Mouse (Mus musculus): ENCODE data around the gene Dhrs7b. TPM values are rescaled to one million over a fixed set of nuclear protein-coding genes. Genes with fewer than 3 reads are reported as not detected.

Gene Dhrs7b
- polyA plus RNA-seq (2017; shearing (Covaris generic)): 10 to 100 TPM; 29.4 to 39.9 TPM

DNA sequence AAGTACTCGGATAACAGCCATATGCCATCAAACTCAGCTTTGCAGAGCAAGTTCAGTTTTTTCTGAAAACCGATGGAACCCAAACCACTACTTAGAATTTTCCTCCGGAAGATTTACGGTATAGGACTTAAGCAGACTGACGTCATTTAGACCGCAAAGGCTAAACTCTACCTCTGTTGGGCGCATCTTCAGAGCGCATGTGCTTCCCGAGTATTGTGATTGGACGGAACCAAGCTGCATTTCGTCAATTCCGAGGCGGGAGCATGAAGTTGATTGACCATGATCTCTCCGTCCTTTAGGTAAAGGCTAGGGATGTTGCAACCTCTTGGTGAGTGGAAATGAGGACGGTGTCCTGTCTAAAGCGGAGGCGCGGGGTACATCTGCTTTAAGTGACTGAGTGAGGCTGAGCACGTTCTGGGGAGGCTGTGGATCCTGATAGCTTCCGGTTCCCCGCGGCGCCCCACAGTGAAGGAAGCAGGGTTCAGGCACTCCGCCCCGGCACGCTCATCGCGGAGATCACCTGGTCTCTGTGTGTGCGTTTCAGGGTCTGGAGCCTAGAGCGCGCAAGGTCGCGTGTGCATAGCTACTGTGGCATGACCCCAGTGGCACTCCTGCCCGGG, at the start of gene Dhrs7b:
Dhrs7b (plus strand) TSS at position 199 of the 620 bp plus-strand sequence.

DNA sequence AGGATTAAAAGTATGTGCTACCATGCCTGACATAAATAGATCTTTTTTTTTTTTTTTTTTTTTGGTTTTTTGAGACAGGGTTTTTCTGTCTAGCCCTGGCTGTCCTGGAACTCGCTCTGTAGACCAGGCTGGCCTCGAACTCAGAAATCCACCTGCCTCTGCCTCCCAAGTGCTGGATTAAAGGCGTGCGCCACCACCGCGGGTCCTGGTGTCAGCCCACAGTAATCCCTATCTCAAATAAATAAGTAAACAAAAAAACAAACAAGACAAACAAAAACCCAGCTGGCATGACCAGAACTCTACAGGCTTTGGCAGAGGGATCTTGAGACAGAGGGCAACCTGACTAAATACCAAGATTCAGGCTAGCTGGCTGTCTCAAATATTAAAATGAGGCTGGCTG, 18.8 kb upstream of the Dhrs7b start, which contains the start of gene Shmt1:
Shmt1 (minus strand) TSS at position 101 of the 400 bp plus-strand sequence.

DNA sequence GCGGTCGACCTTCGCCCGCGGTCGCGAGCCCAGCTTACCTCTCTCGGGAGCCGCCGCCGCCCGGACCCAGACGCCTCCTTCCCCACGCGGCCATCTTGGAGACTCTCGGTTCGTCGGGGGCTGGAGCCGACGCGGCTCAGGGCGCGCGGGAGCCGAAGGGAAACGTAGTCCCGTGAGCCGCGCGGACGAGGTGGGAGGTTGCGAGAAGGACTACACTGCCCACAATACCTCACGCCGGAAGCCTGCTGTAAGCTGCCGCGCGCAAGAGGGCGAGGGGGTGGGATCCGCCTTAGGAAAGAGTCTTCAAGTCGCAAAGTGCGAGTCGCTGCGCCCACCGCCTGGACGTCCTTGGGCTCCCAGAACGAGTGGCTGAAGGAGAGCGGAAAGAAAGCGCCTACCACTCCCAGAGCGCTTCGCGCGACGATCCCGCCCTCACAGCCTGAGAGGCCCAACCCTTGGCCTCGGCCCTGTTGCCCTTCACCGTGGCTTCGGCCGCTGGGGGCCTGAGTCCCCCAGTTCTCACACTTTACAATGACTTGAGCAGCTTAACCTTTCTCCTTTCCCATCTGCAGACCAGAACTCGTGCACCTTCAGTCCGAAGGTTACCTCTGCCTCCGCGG, 48.4 kb downstream of the Dhrs7b start, which contains the start of gene Tmem11:
Tmem11 (minus strand) TSS at position 598 of the 620 bp plus-strand sequence.

Other genes with a start within 250 kb of the Dhrs7b start
- 10 to 100 TPM; 34.8 to 42.6 TPM for gene Llgl1, start 130.9 kb upstream of the Dhrs7b start, polyA plus RNA-seq (2017; shearing (Covaris generic))
- 100 to 1,000 TPM; 175 to 177 TPM for gene Flii, start 103.4 kb upstream of the Dhrs7b start, polyA plus RNA-seq (2017; shearing (Covaris generic))
- gene Mief2, start 102.2 kb upstream of the Dhrs7b start, polyA plus RNA-seq (2017; shearing (Covaris generic)): 10 to 100 TPM; 12.0 to 19.5 TPM
- 10 to 100 TPM; 18.0 to 31.5 TPM for gene Top3a, start 53.3 kb upstream of the Dhrs7b start, polyA plus RNA-seq (2017; shearing (Covaris generic))
- 10 to 100 TPM; 11.1 to 14.2 TPM for gene Smcr8, start 53.1 kb upstream of the Dhrs7b start, polyA plus RNA-seq (2017; shearing (Covaris generic))
- 10 to 100 TPM; 12.9 to 13.5 TPM for gene Shmt1, start 18.9 kb upstream of the Dhrs7b start, polyA plus RNA-seq (2017; shearing (Covaris generic))
- gene Tmem11, start 48.6 kb downstream of the Dhrs7b start, polyA plus RNA-seq (2017; shearing (Covaris generic)): 10 to 100 TPM; 33.7 to 52.1 TPM
- gene Natd1, start 84.1 kb downstream of the Dhrs7b start, polyA plus RNA-seq (2017; shearing (Covaris generic)): 10 to 100 TPM in 1 of 2 experiments, 1 to 10 TPM in 1; 6.6 to 11.7 TPM
- gene Map2k3, start 101.4 kb downstream of the Dhrs7b start, polyA plus RNA-seq (2017; shearing (Covaris generic)): 10 to 100 TPM; 86.9 to 87.6 TPM
- under 1 TPM in 1 of 2 experiments, not detected in 1; 0.16 TPM for gene Kcnj12, start 191.9 kb downstream of the Dhrs7b start, polyA plus RNA-seq (2017; shearing (Covaris generic))